Mouse (Mus musculus) brain, embryonic 14.5 days (tissue): Measurements from ENCODE around the gene Zfp750. TPM values are rescaled to one million over a fixed set of nuclear protein-coding genes. Genes with fewer than 3 reads are reported as not detected.

Experiments used
- DNase-seq: peaks from one replicate; pipeline ENCODE4 v3.0.0-alpha.2; 2011; ENCODE audit warnings: low read depth
- CTCF ChIP-seq: fragments of 200-500 bp; IDR thresholded peaks from 2 replicates; pipeline ENCODE4 v1.5.1; 2012; ENCODE audit warnings: inconsistent platforms, mild to moderate bottlenecking, moderate library complexity, borderline replicate concordance; ENCODE audit not compliant: insufficient read depth, insufficient read length; ENCODE audit errors: extremely low read depth
- POLR2A ChIP-seq: fragments of 200-500 bp; IDR thresholded peaks from 2 replicates; pipeline ENCODE4 v1.6.1; 2012; ENCODE audit warnings: mild to moderate bottlenecking, inconsistent platforms, borderline replicate concordance; ENCODE audit not compliant: poor library complexity, insufficient read depth, insufficient read length, severe bottlenecking; ENCODE audit errors: extremely low read depth
- polyA plus RNA-seq: library from polyadenylated mRNA; depleted of rRNA; stranded (reverse); fragments of >200 nt; gene quantifications from 2 replicates; pipeline ENCODE4 v1.2.3, GENCODE M21; 2012

Zfp750 gene
- polyA plus RNA-seq, 1 experiment, result 0.45 TPM

DNA sequence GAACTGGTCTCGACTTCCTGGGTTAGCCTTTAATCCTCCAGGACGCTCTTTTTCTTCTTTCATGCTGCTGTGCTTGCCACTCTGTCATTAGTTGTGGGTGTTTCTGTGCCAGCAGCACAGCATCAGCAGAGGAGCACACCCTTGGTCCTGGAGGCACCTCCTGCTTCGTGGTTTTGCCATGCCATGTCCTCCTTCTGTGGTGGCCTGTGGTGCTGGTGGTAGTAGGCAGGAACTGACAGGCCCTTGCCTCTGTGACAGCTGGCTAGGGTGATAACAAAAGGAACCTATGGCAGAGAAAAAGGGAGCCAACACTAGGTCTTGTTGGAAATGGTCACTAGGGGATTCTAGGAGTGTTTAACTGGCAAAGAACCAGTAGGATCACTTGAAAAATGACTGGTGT is 10.6 kb upstream of the Zfp750 start:
- TF ChIP-seq POLR2A (no peak), CTCF (no peak)
- no peak for DNase-seq

DNA sequence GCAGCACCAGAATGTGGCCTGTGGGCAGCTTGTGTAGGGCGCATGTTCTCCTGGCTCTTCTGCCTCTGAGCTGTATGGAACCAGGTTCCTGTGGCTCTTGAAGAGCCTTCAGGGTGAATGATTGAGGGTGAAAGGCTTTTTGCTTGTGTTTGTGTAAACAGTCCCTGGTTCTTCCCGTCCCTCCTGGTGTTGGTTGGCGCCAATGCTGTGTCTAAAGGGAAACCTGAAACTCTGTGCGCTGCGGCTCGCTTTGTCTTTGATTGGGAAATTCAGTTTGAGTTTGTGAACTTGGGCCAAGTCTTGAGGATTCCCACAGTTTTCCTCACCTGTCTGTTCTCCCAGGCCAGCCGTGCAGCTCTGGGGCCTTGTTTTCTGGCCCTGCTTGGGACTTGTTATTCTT is 5.1 kb upstream of the Zfp750 start:
- DNase-seq, result no peak
- TF ChIP-seq CTCF (no peak), POLR2A (no peak)

DNA sequence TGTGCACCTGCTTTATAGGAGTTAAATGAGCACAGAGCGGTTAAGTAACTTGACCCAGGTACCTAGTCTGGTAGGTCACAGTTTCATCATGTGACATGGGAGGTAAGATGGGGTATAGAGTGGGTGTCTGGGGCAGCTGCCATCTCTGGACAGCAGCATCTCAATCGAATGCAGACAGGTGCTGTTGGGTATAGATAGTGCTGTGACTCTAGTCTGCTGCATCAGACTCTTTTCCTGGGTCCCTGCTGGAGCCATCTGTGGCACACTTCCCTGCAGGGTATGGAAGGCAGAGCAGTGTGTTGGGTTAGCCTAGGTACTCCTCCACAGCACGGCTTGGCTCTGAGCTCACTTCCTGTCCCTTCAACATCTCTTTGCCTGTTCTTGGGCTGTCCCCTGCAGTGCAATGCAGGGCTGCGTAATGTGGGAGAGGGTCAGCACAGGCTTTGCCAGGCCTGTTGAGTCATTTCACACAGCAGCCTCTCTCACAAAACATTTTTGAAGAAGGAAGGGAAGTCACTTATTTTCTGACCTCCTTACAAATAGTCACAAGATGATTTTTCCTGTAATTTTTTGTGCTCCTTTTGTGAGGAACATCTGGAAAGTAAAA is 3.1 kb upstream of the Zfp750 start:
- no peak for TF ChIP-seq POLR2A
- no peak for TF ChIP-seq CTCF
- no peak for DNase-seq

GRCm38 (mm10) chr11:121520761-121521160 is 1.6 kb upstream of the Zfp750 start:
- TF ChIP-seq CTCF (no peak), POLR2A (no peak)
- no peak for DNase-seq

- no peak for TF ChIP-seq POLR2A
- TF ChIP-seq CTCF, result no peak
- DNase-seq, result no peak
Observed at GRCm38 (mm10) chr11:121519703-121520102, 570 bp upstream of the Zfp750 start.

- no peak for DNase-seq
- TF ChIP-seq CTCF (no peak), POLR2A (no peak)
Observed at GRCm38 (mm10) chr11:121517687-121518465, 1.3 kb downstream of the Zfp750 start.

GRCm38 (mm10) chr11:121516906-121517305 is 2.2 kb downstream of the Zfp750 start:
- DNase-seq, result no peak
- TF ChIP-seq CTCF (no peak), POLR2A (no peak)

DNA sequence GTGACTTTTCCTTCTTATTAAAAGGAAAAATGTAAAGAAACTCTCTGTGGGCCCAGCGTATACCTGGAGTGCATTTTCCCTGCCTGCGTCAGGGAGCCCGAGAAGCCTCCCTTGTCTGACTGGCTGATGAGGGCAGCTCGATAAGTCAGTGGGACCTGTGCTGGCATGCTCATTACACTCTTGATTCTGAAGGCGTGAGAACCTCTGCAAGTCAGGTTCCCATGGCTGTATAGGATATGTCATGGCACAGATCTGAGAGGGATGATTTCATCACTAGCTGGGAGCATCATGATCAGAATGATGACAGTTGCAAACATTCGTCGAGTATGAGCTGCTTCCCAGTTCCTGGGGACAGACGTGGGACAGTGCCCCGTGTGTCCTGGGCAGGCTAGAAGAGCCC is 3.1 kb downstream of the Zfp750 start:
- TF ChIP-seq POLR2A (no peak), CTCF (no peak)
- no peak for DNase-seq

- TF ChIP-seq CTCF (no peak), POLR2A (no peak)
- DNase-seq, result peak; percentile 27
Observed at GRCm38 (mm10) chr11:121512896-121513572, 6.1 kb downstream of the Zfp750 start.

DNA sequence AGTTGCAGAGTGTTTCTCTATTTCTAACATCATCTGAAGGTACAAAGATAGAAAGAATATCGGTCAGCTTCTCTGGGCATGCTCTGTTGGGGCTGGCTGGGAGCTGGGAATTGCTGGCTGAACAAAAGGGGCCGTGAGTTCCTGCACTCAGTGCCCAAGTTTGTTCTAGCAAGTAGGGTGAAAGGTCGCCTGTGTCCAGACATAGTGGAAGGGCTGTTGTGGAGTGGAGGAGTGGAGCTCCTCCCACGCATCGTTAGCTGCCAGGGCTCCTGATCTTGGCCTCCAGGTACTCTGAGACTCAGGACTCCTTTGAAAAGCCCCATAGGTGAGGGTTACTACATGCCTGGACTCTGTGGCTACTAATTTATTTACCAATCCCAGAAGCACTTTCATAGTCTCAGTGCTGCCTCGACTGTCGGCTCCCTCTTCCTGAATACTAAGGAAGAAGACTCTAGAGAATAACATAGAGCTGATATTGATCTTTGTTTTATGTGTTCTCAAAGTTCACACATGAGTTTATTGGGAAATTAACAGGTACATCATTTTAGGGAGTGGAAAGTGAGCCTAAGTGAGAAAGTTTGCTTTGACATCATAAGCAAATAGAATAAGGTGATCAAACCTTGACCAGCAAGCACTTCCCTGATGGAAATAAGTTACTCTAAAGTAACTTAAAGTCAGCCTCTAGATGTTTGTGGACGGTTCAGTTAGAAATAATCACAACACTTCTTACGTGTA is 8.5 kb downstream of the Zfp750 start:
- TF ChIP-seq CTCF (no peak), POLR2A (no peak)

DNA sequence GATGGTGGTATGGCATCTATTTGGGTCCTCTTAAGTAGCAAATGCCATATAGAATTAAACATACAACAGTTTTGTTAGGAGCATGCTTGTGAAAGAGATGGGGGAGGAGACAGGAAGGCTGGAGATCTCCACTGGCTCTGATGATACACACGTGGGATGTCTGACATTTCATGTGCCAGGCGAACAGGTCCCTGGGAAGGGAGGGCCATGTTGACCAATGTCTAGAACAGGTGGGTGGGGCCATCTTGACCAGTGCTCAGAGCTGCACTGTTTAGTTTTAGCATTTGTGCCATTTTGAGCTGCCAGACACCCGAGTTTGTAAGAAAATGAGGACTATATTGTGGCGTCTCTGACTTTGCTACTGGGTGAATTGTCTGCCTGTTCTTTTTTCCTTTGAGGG is 10.7 kb downstream of the Zfp750 start:
- no peak for DNase-seq
- TF ChIP-seq CTCF (no peak), POLR2A (no peak)

More for the DNA sequence above, 8.5 kb downstream of the Zfp750 start:
- DNase-seq, result no peak
